In genomic region chr15:31264827-31265226, GRCm38 (mm10) we compare ENCODE assay signal across 8 mouse cellular contexts. TPM values are rescaled to one million over a fixed set of nuclear protein-coding genes. Genes with fewer than 3 reads are reported as not detected.
DNase-seq lines count a peak whose midpoint lies in the region; ATAC-seq lines count a peak whose summit lies in the region.

No protein-coding gene starts in this region.

- ATAC-seq in inflammation-experienced regulatory T-cells, adult 6 months: peak; percentile 60
- peak; percentile 94 for ATAC-seq in megakaryocyte-erythroid progenitor cell, adult 5-6 weeks (replicated peaks; ENCODE audit: low FRiP score, low TSS enrichment, poor library complexity, severe bottlenecking)

- DNase-seq in R1 (ENCODE audit: low read depth, low spot score): peak; percentile 83
- peak; percentile 69 to 71 for DNase-seq in cerebellum, postnatal 36 days
- DNase-seq in gastrocnemius, adult 8-10 months (ENCODE audit: low spot score in 2 of 2): peak; percentile 44 to 51
- DNase-seq in left cerebral cortex, adult 9 months (ENCODE audit: low spot score in 2 of 2): peak; percentile 40 to 88
- DNase-seq in right cerebral cortex, postnatal 25 days: peak; percentile 83
- DNase-seq in urinary bladder, postnatal 25 days (ENCODE audit: low spot score): peak; percentile 66

RNA-seq across cellular contexts. Expression of gene Dap, which starts 40.7 kb away (rescaled TPM):
- 1 to 10 TPM; 4.3 to 9.4 (median 4.8) TPM for total RNA-seq in gastrocnemius, adult 8-10 months (2022)
- 100 to 1,000 TPM in 2 of 3 experiments, 10 to 100 TPM in 1; 86.5 to 188 (median 106) TPM for polyA plus RNA-seq in inflammation-experienced regulatory T-cells, adult 6 months (2017; shearing (Covaris generic))
- total RNA-seq in megakaryocyte-erythroid progenitor cell, adult 5-6 weeks (2014; fragmentation: Nextera tagmentation): 59.5 and 59.6 TPM in 2 replicates
- total RNA-seq in megakaryocyte-erythroid progenitor cell, adult 5-6 weeks (2017): 59.5 and 64.0 TPM in 2 replicates

Comparison
In these comparisons a context has a peak if more than half of its experiments do, and no peak if none do; other contexts are left out.
1. Peak in every context shown above with its lines: DNase-seq and ATAC-seq.
2. RNA of gene Dap, which starts 40.7 kb away (total RNA-seq): 59.5 to 64.0 TPM in megakaryocyte-erythroid progenitor cell, adult 5-6 weeks; 4.3 to 9.4 TPM in gastrocnemius, adult 8-10 months; every median in the first group is over 4 times any median in the second.